Mouse (Mus musculus): ENCODE data around the gene Rnf207.

GRCm38 (mm10) chr4:152315498-152316213 is 3.1 kb downstream of the Rnf207 start:
- TF ChIP-seq ZC3H11A (IDR thresholded peaks at IDR 0.05; ENCODE audit: low read depth, low read length) (no peak), CTCF (conservative IDR thresholded peaks at IDR 0.05 in 1 of 2, IDR thresholded peaks at IDR 0.05 in 1 of 2; ENCODE audit: low read depth in 2 of 2, low read length in 2 of 2) (no peak), CHD2 (IDR thresholded peaks at IDR 0.05; ENCODE audit: low read length) (no peak), POLR2A (IDR thresholded peaks at IDR 0.05; ENCODE audit: low read depth, low read length) (no peak)
